Mouse (Mus musculus): ENCODE measurements around the gene Cyb5b. TPM values are rescaled to one million over a fixed set of nuclear protein-coding genes. Genes with fewer than 3 reads are reported as not detected.

The Cyb5b gene
- polyA plus RNA-seq, 1 experiment from 2014 or later: 92.0 TPM

GRCm38 (mm10) chr8:107153326-107154210 is 3.1 kb downstream of the Cyb5b start:
- Histone ChIP-seq H3K9ac (no peak overlapping the region), H3K9me3 (no peaks in the 10 kb centered on the region), H3K4me1 (peaks cover 5% of the 10 kb centered on the region; the same call in 1 of the 2 replicates), H3K4me3 (replicated peaks) (no peak overlapping the region), H3K27ac (no peak overlapping the region), H3K36me3 (peaks cover 15% of the 10 kb centered on the region), H3K27me3 (replicated peaks) (no peaks in the 10 kb centered on the region), H3K4me2 (no peak overlapping the region)
- WGBS: 92% methylated on average over 14 of the region's 14 CpGs
- no peak for ATAC-seq (ENCODE audit: insufficient read depth, low FRiP score, low read depth)

DNA sequence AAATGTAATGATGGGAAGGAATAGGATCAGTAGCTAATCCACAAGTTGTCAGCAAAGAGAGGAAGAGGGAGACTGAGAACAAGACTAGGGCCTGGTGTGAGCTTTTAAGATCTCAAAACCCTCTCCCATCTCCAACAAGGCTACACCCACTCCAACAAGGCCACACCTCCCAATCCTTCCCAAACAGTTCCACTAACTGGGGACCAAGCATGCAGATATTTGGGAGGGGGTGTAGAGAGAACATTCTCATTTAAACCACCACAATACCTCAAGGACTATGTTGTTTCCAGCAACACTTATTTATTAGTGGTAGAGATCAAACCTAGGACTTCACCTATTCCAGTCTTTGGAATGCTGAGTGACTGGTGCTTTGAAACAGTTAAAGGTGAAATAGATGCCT is 6.4 kb downstream of the Cyb5b start:
- H3K4me3 ChIP-seq (replicated peaks): no peak overlapping the region
- H3K27me3 ChIP-seq (replicated peaks): no peaks in the 10 kb centered on the region
- H3K9ac ChIP-seq: no peak overlapping the region
- no peak for ATAC-seq (ENCODE audit: insufficient read depth, low FRiP score, low read depth)
- H3K4me2 ChIP-seq: no peak overlapping the region
- no peaks in the 10 kb centered on the region for H3K4me1 ChIP-seq
- peaks cover 15% of the 10 kb centered on the region for H3K36me3 ChIP-seq
- no peaks in the 10 kb centered on the region for H3K9me3 ChIP-seq
- H3K27ac ChIP-seq: no peak overlapping the region

DNA sequence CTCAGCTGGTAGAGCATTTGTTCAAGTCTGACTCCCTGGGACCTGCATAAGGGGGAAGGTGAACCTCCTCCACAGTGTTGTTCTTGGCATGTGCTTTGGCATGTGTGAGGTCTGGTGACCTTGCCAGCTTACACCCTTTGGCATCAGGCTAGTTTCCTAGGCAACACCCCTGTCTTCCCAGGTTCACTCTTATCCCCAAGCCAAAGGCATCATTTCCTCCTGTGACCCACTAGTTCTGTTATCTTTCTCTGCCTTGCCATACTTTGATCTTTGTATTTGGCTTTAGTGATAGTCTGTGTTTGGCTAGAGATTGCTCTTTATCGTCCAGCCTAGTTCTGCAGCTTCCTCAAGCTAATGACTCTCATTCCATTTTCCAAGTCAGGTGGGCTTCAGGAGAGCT is 7.4 kb downstream of the Cyb5b start:
- no peak for ATAC-seq (ENCODE audit: insufficient read depth, low FRiP score, low read depth)
- H3K36me3 ChIP-seq: peaks cover 17% of the 10 kb centered on the region
- no peaks in the 10 kb centered on the region for H3K9me3 ChIP-seq
- H3K27me3 ChIP-seq (replicated peaks): no peaks in the 10 kb centered on the region
- H3K4me3 ChIP-seq (replicated peaks): no peak overlapping the region
- no peak overlapping the region for H3K4me2 ChIP-seq
- H3K4me1 ChIP-seq: no peaks in the 10 kb centered on the region
- H3K27ac ChIP-seq: no peak overlapping the region
- H3K9ac ChIP-seq: no peak overlapping the region
- WGBS: 56% methylated on average over 1 of the region's 1 CpGs

GRCm38 (mm10) chr8:107158890-107159289 is 8.4 kb downstream of the Cyb5b start:
- Histone ChIP-seq H3K27ac (no peak overlapping the region), H3K9me3 (no peaks in the 10 kb centered on the region), H3K4me1 (no peaks in the 10 kb centered on the region), H3K9ac (no peak overlapping the region), H3K27me3 (replicated peaks) (no peaks in the 10 kb centered on the region), H3K4me3 (replicated peaks) (no peak overlapping the region), H3K4me2 (no peak overlapping the region), H3K36me3 (peaks cover 24% of the 10 kb centered on the region)
- ATAC-seq (ENCODE audit: insufficient read depth, low FRiP score, low read depth): no peak

DNA sequence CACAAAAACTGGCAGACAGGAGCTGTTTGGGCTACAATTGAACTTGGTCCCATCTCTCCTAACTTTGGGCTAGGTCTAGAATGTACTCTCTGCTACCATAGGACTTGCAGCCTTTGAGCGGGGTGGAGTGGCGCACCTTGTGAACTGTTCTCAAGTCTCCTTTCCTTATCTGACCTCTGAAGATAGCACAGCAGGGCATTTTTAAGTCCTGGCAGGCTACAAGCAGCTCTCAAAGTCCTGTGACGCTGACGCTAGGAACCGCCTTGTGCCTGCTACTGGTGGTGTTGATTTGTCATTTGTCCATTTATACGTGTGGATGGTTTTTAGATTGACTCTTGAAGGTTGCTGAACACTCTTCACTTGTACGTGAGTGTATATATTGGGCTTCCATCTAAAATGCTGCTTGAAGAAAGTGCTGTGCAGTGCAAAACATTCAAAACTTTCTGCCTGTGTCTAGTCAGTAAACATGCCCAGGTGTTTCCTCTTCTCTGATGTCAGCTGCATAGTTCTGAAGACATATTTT is 13.9 kb downstream of the Cyb5b start:
- 73% methylated on average over 7 of the region's 7 CpGs for WGBS
- Histone ChIP-seq H3K4me3 (replicated peaks) (no peak overlapping the region), H3K27me3 (replicated peaks) (no peaks in the 10 kb centered on the region), H3K4me1 (no peaks in the 10 kb centered on the region), H3K9ac (no peak overlapping the region), H3K9me3 (no peaks in the 10 kb centered on the region), H3K36me3 (peaks cover 22% of the 10 kb centered on the region), H3K27ac (no peak overlapping the region), H3K4me2 (no peak overlapping the region)
- ATAC-seq (ENCODE audit: insufficient read depth, low FRiP score, low read depth): no peak

GRCm38 (mm10) chr8:107165745-107166144 is 15.3 kb downstream of the Cyb5b start:
- Histone ChIP-seq H3K9ac (no peak overlapping the region), H3K27ac (no peak overlapping the region), H3K4me2 (no peak overlapping the region), H3K9me3 (no peaks in the 10 kb centered on the region), H3K4me1 (no peaks in the 10 kb centered on the region), H3K4me3 (replicated peaks) (no peak overlapping the region), H3K27me3 (replicated peaks) (no peaks in the 10 kb centered on the region), H3K36me3 (peaks cover 30% of the 10 kb centered on the region)
- WGBS: 90% methylated on average over 9 of the region's 9 CpGs
- ATAC-seq (ENCODE audit: insufficient read depth, low FRiP score, low read depth): no peak

GRCm38 (mm10) chr8:107167848-107168247 is 17.4 kb downstream of the Cyb5b start:
- Histone ChIP-seq H3K4me3 (replicated peaks) (no peak overlapping the region), H3K36me3 (peaks cover 26% of the 10 kb centered on the region), H3K9me3 (no peaks in the 10 kb centered on the region), H3K4me2 (no peak overlapping the region), H3K27me3 (replicated peaks) (no peaks in the 10 kb centered on the region), H3K27ac (no peak overlapping the region), H3K4me1 (no peaks in the 10 kb centered on the region), H3K9ac (no peak overlapping the region)
- WGBS: 88% methylated on average over 5 of the region's 5 CpGs
- no peak for ATAC-seq (ENCODE audit: insufficient read depth, low FRiP score, low read depth)

GRCm38 (mm10) chr8:107172152-107172551 is 21.7 kb downstream of the Cyb5b start:
- Histone ChIP-seq H3K4me3 (replicated peaks) (no peak overlapping the region), H3K27ac (no peak overlapping the region), H3K27me3 (replicated peaks) (no peaks in the 10 kb centered on the region), H3K4me1 (no peaks in the 10 kb centered on the region), H3K4me2 (no peak overlapping the region), H3K9me3 (no peaks in the 10 kb centered on the region), H3K36me3 (peaks cover 32% of the 10 kb centered on the region), H3K9ac (no peak overlapping the region)
- WGBS: 81% methylated on average over 8 of the region's 8 CpGs
- ATAC-seq (ENCODE audit: insufficient read depth, low FRiP score, low read depth): no peak

- no peaks in the 10 kb centered on the region for H3K27me3 ChIP-seq (replicated peaks)
- no peak overlapping the region for H3K4me2 ChIP-seq
- H3K36me3 ChIP-seq: peaks cover 38% of the 10 kb centered on the region
- H3K4me1 ChIP-seq: no peaks in the 10 kb centered on the region
- no peak overlapping the region for H3K4me3 ChIP-seq (replicated peaks)
- no peak for ATAC-seq (ENCODE audit: insufficient read depth, low FRiP score, low read depth)
- H3K9ac ChIP-seq: no peak overlapping the region
- no peak overlapping the region for H3K27ac ChIP-seq
- no peaks in the 10 kb centered on the region for H3K9me3 ChIP-seq
- WGBS: 86% methylated on average over 9 of the region's 9 CpGs
Measured at GRCm38 (mm10) chr8:107172969-107173645, 22.7 kb downstream of the Cyb5b start.

DNA sequence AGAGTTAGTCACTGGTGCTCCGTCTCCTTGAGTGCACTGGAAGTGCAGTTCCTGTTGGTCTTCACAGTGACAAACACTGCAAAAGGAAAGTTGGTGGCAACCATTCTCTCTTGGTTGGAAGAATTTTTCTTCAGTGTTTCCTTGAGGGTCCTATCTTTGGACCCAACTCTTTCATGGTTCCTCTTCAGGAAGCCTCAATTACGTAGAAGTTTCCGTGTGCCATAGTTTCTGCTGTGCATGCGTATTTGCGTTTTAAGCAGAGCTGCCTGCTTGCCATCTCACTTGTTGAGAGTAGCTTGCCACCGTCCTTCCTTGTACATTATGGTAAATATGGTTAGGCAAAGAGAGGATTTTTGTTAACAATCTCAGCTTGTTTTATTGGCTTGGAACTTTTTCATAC is 30.7 kb downstream of the Cyb5b start:
- Histone ChIP-seq H3K27ac (no peak overlapping the region), H3K4me3 (replicated peaks) (no peak overlapping the region), H3K4me2 (no peak overlapping the region), H3K9ac (no peak overlapping the region), H3K4me1 (no peaks in the 10 kb centered on the region), H3K9me3 (no peaks in the 10 kb centered on the region), H3K36me3 (peaks cover 50% of the 10 kb centered on the region), H3K27me3 (replicated peaks) (no peaks in the 10 kb centered on the region)
- ATAC-seq (ENCODE audit: insufficient read depth, low FRiP score, low read depth): no peak
- 95% methylated on average over 6 of the region's 6 CpGs for WGBS

GRCm38 (mm10) chr8:107184996-107185395 is 34.6 kb downstream of the Cyb5b start:
- peaks cover 30% of the 10 kb centered on the region for H3K36me3 ChIP-seq
- 60% methylated on average over 3 of the region's 3 CpGs for WGBS
- H3K4me2 ChIP-seq: no peak overlapping the region
- H3K9ac ChIP-seq: no peak overlapping the region
- H3K27me3 ChIP-seq (replicated peaks): no peaks in the 10 kb centered on the region
- ATAC-seq (ENCODE audit: insufficient read depth, low FRiP score, low read depth): no peak
- H3K4me1 ChIP-seq: no peaks in the 10 kb centered on the region
- no peak overlapping the region for H3K27ac ChIP-seq
- H3K9me3 ChIP-seq: no peaks in the 10 kb centered on the region
- H3K4me3 ChIP-seq (replicated peaks): no peak overlapping the region

DNA sequence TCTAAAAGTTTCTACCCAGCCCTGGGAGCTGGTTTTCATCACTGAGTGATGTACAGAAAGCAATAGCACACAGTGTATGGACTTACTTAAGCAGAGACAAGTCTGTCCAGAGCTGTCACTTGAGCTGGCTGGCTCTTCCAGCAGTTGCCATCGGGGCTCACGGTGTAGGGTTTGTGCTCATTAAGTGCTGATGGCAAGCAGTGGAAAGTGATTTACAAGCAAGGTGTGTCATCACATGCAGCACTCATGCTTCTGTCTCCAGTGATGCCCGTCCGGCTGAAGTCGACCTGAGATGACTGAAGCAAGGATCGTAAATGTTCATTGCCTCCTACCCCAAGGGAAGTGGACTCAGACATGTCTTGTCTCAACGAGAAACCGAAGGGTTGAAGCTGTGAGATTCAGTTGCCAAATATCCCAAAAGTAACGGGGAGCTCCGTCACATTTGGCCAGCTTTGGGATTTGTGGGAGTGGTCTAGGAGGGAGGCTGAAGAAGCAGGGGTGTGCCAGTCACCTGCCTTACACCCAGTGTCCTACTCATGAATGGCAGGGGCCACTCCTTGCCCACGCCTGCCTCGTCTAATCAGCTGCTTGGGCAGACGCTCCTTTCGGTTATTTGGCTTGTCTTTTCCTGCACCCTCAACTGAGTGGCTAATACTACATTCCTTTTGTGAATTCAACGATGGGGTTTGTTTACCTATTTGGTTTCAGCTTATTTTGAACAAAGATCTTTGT is 36.4 kb downstream of the Cyb5b start:
- Histone ChIP-seq H3K9ac (no peak overlapping the region), H3K27ac (no peak overlapping the region), H3K4me2 (no peak overlapping the region), H3K4me1 (no peaks in the 10 kb centered on the region), H3K9me3 (no peaks in the 10 kb centered on the region), H3K27me3 (replicated peaks) (no peaks in the 10 kb centered on the region), H3K4me3 (replicated peaks) (no peak overlapping the region), H3K36me3 (peaks cover 23% of the 10 kb centered on the region; the same call in 1 of the 2 replicates)
- 70% methylated on average over 15 of the region's 15 CpGs for WGBS
- ATAC-seq (ENCODE audit: insufficient read depth, low FRiP score, low read depth): no peak

Measured in stomach, embryonic 15.5 days (tissue).